Mouse (Mus musculus): ENCODE results near the gene Ltbp1. TPM values are rescaled to one million over a fixed set of nuclear protein-coding genes. Genes with fewer than 3 reads are reported as not detected.
"Not testable (repeated sequence)": the region's sequence is repeated elsewhere in the genome, so short reads cannot be mapped to it uniquely, and the experiment has no call there.

Ltbp1 gene
- polyA plus RNA-seq, 1 experiment from 2014 or later = 3.0 TPM

- Histone ChIP-seq H3K4me3 (no peak overlapping the region), H3K27me3 (no peaks in the 10 kb centered on the region), H3K27ac (no peak overlapping the region), H3K4me1 (no peaks in the 10 kb centered on the region), H3K9ac (no peak overlapping the region), H3K36me3 (ENCODE audit: poor library complexity, severe bottlenecking) (no peaks in the 10 kb centered on the region), H3K4me2 (no peak overlapping the region), H3K9me3 (replicated peaks) (no peaks in the 10 kb centered on the region)
- WGBS = 90% methylated on average over 4 of the region's 4 CpGs
- ATAC-seq = no peak
Observed at GRCm38 (mm10) chr17:75133983-75134382, 128.6 kb downstream of the Ltbp1 start.

DNA sequence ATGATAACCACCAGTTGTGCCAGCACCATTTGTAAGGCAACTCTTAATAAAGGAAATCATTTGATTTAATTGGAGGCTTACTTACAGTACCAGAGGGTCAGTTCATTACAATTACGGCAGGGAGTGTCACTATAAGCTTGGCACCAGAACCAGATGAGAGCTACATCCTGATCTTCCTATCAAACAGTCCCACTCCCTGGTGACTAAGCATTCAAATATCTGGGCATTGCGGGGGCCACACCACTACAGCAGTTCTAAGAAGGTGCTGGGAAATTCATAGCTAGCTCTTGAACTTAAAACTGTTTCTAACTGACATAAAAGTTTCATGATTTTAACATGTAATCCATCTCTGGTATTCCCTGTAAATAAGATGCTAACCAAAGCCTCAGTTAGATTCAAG is 134.4 kb downstream of the Ltbp1 start:
- no peak overlapping the region for H3K9ac ChIP-seq
- no peak overlapping the region for H3K4me2 ChIP-seq
- WGBS = 93% methylated on average over 2 of the region's 2 CpGs
- H3K27ac ChIP-seq = no peak overlapping the region
- H3K4me3 ChIP-seq = no peak overlapping the region
- H3K9me3 ChIP-seq (replicated peaks) = no peaks in the 10 kb centered on the region
- ATAC-seq = no peak
- no peaks in the 10 kb centered on the region for H3K4me1 ChIP-seq
- no peaks in the 10 kb centered on the region for H3K36me3 ChIP-seq (ENCODE audit: poor library complexity, severe bottlenecking)
- no peaks in the 10 kb centered on the region for H3K27me3 ChIP-seq

DNA sequence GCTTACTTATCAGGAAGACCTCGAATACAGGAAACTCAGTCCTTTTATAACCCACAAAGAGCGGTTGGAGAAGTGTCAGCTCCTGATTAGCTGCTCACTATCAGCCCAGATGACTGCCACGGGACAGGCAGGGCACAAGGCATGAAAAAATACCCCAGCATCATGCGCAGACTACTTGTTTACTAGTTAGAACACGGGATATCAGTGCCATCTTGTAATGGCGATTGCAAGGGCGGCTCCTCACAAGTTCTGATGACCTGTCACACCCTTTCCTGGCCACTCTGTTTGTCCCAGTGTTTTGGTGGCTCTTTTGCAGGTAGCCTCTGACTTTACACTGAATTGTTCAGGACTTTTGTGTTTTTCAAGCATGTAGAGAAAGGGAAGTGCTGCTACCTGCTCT is 137.5 kb downstream of the Ltbp1 start:
- not testable (repeated sequence) for ATAC-seq; H3K36me3 ChIP-seq (ENCODE audit: poor library complexity, severe bottlenecking); H3K27me3 ChIP-seq; H3K4me3 ChIP-seq; H3K9ac ChIP-seq; H3K4me1 ChIP-seq; H3K4me2 ChIP-seq; H3K9me3 ChIP-seq (replicated peaks); H3K27ac ChIP-seq
- WGBS = 92% methylated on average over 7 of the region's 7 CpGs

DNA sequence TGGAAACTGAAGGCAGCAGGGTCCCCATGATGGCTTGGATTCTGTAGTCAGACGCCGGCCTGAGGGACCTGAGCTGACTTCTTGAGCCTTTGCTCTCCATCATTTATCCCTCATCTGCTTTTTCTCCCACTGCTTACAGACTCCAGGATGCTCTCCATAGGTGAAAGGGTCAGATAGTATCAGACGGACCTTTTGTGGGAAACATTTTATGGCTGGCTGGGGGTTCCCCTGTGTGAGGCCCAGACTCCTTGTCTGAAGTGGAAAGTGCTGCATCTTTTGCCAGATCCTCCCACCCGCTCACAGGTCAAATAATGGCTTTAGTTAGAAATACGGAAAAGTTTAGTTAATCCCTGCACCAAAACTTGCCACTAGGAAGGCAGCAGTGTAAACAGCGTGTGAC is 138.6 kb downstream of the Ltbp1 start:
- no peak overlapping the region for H3K4me2 ChIP-seq
- no peak for ATAC-seq
- no peak overlapping the region for H3K9ac ChIP-seq
- H3K9me3 ChIP-seq (replicated peaks) = no peaks in the 10 kb centered on the region
- H3K27ac ChIP-seq = no peak overlapping the region
- H3K4me1 ChIP-seq = no peaks in the 10 kb centered on the region
- 37% methylated on average over 6 of the region's 6 CpGs for WGBS
- no peaks in the 10 kb centered on the region for H3K36me3 ChIP-seq (ENCODE audit: poor library complexity, severe bottlenecking)
- no peak overlapping the region for H3K4me3 ChIP-seq
- no peaks in the 10 kb centered on the region for H3K27me3 ChIP-seq

GRCm38 (mm10) chr17:75147218-75147617 is 141.8 kb downstream of the Ltbp1 start:
- WGBS = 95% methylated on average over 4 of the region's 4 CpGs
- Histone ChIP-seq H3K27ac (no peak overlapping the region), H3K36me3 (ENCODE audit: poor library complexity, severe bottlenecking) (no peaks in the 10 kb centered on the region), H3K9ac (no peak overlapping the region), H3K4me2 (no peak overlapping the region), H3K4me3 (no peak overlapping the region), H3K4me1 (no peaks in the 10 kb centered on the region), H3K9me3 (replicated peaks) (no peaks in the 10 kb centered on the region), H3K27me3 (no peaks in the 10 kb centered on the region)
- ATAC-seq = no peak

- no peak for ATAC-seq
- H3K27me3 ChIP-seq = no peaks in the 10 kb centered on the region
- H3K27ac ChIP-seq = no peak overlapping the region
- 90% methylated on average over 9 of the region's 9 CpGs for WGBS
- H3K4me2 ChIP-seq = no peak overlapping the region
- no peaks in the 10 kb centered on the region for H3K4me1 ChIP-seq
- no peak overlapping the region for H3K4me3 ChIP-seq
- H3K9me3 ChIP-seq (replicated peaks) = no peaks in the 10 kb centered on the region
- H3K9ac ChIP-seq = no peak overlapping the region
- H3K36me3 ChIP-seq (ENCODE audit: poor library complexity, severe bottlenecking) = no peaks in the 10 kb centered on the region
Observed at GRCm38 (mm10) chr17:75151800-75152199, 146.4 kb downstream of the Ltbp1 start.

GRCm38 (mm10) chr17:75153088-75153487 is 147.7 kb downstream of the Ltbp1 start:
- Histone ChIP-seq H3K4me1 (no peaks in the 10 kb centered on the region), H3K27me3 (no peaks in the 10 kb centered on the region), H3K9ac (no peak overlapping the region; the same call in 1 of the 2 replicates), H3K36me3 (ENCODE audit: poor library complexity, severe bottlenecking) (no peaks in the 10 kb centered on the region), H3K4me2 (no peak overlapping the region), H3K4me3 (no peak overlapping the region), H3K27ac (no peak overlapping the region), H3K9me3 (replicated peaks) (no peaks in the 10 kb centered on the region)
- 76% methylated on average over 6 of the region's 6 CpGs for WGBS
- no peak for ATAC-seq

- Histone ChIP-seq H3K9ac (no peak overlapping the region), H3K9me3 (replicated peaks) (no peaks in the 10 kb centered on the region), H3K27me3 (no peaks in the 10 kb centered on the region), H3K4me2 (no peak overlapping the region), H3K27ac (no peak overlapping the region), H3K4me1 (no peaks in the 10 kb centered on the region), H3K4me3 (no peak overlapping the region), H3K36me3 (ENCODE audit: poor library complexity, severe bottlenecking) (no peaks in the 10 kb centered on the region)
- 90% methylated on average over 6 of the region's 6 CpGs for WGBS
- no peak for ATAC-seq
Observed at GRCm38 (mm10) chr17:75158385-75158784, 153.0 kb downstream of the Ltbp1 start.

DNA sequence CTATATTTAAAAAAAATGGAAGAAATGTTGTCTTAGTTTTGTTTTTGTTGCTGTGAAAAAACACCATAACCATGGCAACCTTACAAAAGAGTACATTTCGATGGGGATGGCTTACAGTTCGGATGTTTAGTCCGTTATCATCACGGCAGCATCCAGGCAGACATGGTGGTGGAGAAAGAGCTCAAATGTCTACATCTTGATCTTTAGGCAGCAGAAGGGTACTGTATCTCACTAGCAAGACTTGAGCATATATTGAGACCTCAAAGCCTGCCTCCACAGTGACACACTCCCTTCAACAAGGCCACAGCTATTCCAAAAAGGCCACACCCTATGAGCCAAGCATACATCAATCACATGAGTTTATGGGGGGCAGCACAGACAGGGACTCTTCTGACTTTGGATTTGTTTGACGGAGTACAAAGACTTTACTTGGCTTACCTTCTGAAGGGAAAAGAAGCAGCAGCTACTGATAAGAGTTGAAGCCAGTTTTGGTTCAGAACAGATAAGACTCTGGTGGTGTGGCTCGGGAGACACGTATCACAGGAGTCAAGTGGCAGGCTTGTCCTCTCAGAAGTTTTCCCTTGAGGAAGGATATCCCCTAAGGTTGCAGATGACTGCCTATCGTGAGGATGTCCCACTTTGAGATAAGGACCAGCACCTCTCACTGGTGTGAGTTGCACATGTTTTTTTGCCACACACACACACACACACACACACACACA is 153.9 kb downstream of the Ltbp1 start:
- H3K27me3 ChIP-seq = no peaks in the 10 kb centered on the region
- no peak overlapping the region for H3K9ac ChIP-seq
- H3K4me2 ChIP-seq = no peak overlapping the region
- no peaks in the 10 kb centered on the region for H3K36me3 ChIP-seq (ENCODE audit: poor library complexity, severe bottlenecking)
- H3K4me3 ChIP-seq = no peak overlapping the region
- WGBS = 92% methylated on average over 8 of the region's 8 CpGs
- no peaks in the 10 kb centered on the region for H3K4me1 ChIP-seq
- H3K9me3 ChIP-seq (replicated peaks) = no peaks in the 10 kb centered on the region
- no peak overlapping the region for H3K27ac ChIP-seq
- ATAC-seq = no peak

- 88% methylated on average over 10 of the region's 10 CpGs for WGBS
- no peaks in the 10 kb centered on the region for H3K27me3 ChIP-seq
- no peak overlapping the region for H3K4me3 ChIP-seq
- no peak overlapping the region for H3K9ac ChIP-seq
- no peak for ATAC-seq
- H3K27ac ChIP-seq = no peak overlapping the region
- H3K4me2 ChIP-seq = no peak overlapping the region
- no peaks in the 10 kb centered on the region for H3K4me1 ChIP-seq
- H3K9me3 ChIP-seq (replicated peaks) = no peaks in the 10 kb centered on the region
- no peaks in the 10 kb centered on the region for H3K36me3 ChIP-seq (ENCODE audit: poor library complexity, severe bottlenecking)
Observed at GRCm38 (mm10) chr17:75161062-75161461, 155.7 kb downstream of the Ltbp1 start.

DNA sequence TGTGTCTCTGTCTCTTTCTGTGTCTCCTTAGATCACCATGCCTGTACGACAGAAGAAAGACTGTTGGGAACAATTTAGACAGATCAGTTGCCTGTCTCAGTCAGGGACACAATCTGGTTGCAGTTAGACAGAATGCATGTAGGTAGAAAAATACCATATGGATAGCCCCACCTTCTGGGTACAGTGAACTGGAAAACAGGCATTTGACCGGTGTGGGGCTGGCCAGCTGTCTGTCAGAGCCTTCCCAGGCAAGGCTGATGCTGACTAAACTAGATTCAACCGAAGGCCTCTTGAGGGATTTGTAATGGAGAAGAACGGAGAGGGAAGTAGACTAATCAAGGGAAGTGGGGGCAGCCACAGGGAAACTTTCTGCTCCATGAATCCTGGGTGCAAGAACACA is 156.6 kb downstream of the Ltbp1 start:
- ATAC-seq = no peak
- no peaks in the 10 kb centered on the region for H3K4me1 ChIP-seq
- WGBS = 92% methylated on average over 4 of the region's 4 CpGs
- H3K9ac ChIP-seq = no peak overlapping the region
- no peak overlapping the region for H3K27ac ChIP-seq
- no peaks in the 10 kb centered on the region for H3K36me3 ChIP-seq (ENCODE audit: poor library complexity, severe bottlenecking)
- no peak overlapping the region for H3K4me2 ChIP-seq
- no peaks in the 10 kb centered on the region for H3K9me3 ChIP-seq (replicated peaks)
- no peaks in the 10 kb centered on the region for H3K27me3 ChIP-seq
- no peak overlapping the region for H3K4me3 ChIP-seq

DNA sequence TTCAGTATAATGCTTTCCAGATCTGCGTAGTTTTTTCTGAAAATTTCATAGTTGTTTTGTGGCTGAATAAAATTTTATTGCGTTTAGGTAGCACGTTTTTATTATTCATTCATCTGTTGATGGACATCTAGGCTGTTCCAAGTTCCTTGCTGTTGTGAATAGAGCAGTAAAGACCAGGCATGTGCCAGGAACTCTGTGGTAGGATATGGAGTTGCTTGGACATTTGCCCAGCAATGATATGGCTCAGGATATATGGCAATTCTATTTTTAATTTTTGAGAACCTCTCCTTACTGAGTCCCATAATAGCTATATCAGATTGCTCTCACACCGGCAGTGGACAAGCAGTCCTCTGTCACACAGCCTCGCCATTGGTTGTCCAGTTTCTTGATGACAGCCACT is 159.2 kb downstream of the Ltbp1 start:
- no peaks in the 10 kb centered on the region for H3K9me3 ChIP-seq (replicated peaks)
- H3K27me3 ChIP-seq = no peaks in the 10 kb centered on the region
- 90% methylated on average over 5 of the region's 5 CpGs for WGBS
- no peak for ATAC-seq
- H3K4me1 ChIP-seq = no peaks in the 10 kb centered on the region
- no peaks in the 10 kb centered on the region for H3K36me3 ChIP-seq (ENCODE audit: poor library complexity, severe bottlenecking)
- H3K4me3 ChIP-seq = no peak overlapping the region
- H3K4me2 ChIP-seq = no peak overlapping the region
- no peak overlapping the region for H3K27ac ChIP-seq
- H3K9ac ChIP-seq = no peak overlapping the region

GRCm38 (mm10) chr17:75168572-75169200 is 163.3 kb downstream of the Ltbp1 start:
- WGBS = 88% methylated on average over 3 of the region's 3 CpGs
- H3K9me3 ChIP-seq (replicated peaks) = no peaks in the 10 kb centered on the region
- ATAC-seq = no peak
- no peak overlapping the region for H3K9ac ChIP-seq
- H3K4me3 ChIP-seq = no peak overlapping the region
- no peaks in the 10 kb centered on the region for H3K4me1 ChIP-seq
- H3K27ac ChIP-seq = no peak overlapping the region
- H3K4me2 ChIP-seq = no peak overlapping the region
- H3K36me3 ChIP-seq (ENCODE audit: poor library complexity, severe bottlenecking) = no peaks in the 10 kb centered on the region
- H3K27me3 ChIP-seq = no peaks in the 10 kb centered on the region

All from forebrain, embryonic 13.5 days (tissue).